Mouse (Mus musculus) telencephalon, adult 2 months (tissue): Measurements from ENCODE around the gene Arhgef17.
A peak's percentile ranks its signal among the peaks of the same experiment; 100 is the strongest.

Experiments
- DNase-seq: peaks from one replicate; pipeline ENCODE4 v3.0.0-alpha.2; 2011; ENCODE audit warnings: low read depth, low spot score

Gene Arhgef17

DNA sequence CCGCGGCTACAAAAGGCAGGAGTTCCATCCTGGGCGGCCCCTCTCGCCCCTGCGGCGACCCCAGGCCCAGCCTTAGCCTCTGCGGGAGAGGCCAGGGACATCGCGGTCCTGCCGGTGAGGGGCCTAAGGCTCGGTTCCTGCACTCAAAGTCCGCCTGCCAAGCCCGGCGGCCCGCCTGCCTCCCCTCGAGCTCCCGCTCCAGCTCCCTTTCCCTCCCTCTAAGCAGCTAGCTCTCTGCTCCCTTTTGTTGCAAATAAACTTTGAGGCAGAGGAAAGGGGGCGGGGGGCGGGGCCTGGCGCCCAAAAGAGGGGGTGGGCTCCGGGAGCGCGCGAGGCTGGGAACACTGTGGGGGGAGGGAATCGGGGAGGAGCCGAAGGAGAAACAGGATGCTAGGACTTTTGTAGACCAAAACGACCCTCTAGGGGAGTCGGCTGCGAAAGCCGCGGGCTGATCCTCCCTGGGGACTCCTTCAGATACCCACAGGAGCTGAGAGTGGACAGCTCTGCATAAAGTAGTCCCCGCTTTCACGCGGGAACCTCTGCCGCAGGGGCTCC, at the start of gene Arhgef17:
Gene Arhgef17 (minus strand): TSS at position 182 of the 555 bp plus-strand sequence.
- DNase-seq: no peak

DNA sequence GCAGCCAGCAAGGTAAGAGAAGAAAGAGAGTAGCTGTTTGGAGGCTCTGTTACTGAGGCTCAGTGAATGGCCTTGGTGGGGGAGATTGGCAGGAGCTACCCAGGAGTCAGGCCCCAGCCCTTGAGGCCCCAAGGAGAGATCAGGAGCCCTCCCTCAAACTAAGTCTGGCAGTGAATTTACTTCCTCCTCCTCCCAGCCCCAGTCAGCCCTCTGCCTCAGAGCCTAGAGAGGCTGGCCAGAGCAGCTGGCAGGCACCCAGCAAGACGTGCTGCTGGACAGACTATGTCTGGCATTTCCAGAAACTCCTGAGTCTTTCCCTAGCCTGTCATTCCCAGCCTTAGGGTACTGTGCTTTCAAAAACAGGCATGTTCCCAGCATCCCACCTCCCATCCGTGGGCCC, 47.3 kb upstream of the Arhgef17 start:
- DNase-seq: no peak

DNA sequence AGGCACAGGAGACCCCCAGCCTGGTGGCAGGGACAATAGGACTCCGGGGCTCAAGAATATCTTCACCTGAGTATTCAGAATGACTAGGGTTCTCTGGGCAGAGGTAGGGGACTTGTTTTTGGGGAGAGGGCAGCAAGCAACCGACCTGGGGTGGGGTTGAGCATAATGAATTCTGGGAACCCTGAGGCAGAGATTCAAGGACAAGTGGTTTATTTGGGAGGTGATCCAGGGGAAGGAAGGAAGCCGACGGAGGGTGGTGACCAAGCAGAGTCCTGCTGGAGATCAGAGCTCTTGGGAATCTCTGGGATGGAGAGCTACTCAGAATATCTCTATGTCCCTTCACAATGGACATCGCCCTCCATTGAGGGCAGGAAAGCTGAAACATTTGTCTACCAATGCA, 46.3 kb upstream of the Arhgef17 start:
- no peak for DNase-seq

DNA sequence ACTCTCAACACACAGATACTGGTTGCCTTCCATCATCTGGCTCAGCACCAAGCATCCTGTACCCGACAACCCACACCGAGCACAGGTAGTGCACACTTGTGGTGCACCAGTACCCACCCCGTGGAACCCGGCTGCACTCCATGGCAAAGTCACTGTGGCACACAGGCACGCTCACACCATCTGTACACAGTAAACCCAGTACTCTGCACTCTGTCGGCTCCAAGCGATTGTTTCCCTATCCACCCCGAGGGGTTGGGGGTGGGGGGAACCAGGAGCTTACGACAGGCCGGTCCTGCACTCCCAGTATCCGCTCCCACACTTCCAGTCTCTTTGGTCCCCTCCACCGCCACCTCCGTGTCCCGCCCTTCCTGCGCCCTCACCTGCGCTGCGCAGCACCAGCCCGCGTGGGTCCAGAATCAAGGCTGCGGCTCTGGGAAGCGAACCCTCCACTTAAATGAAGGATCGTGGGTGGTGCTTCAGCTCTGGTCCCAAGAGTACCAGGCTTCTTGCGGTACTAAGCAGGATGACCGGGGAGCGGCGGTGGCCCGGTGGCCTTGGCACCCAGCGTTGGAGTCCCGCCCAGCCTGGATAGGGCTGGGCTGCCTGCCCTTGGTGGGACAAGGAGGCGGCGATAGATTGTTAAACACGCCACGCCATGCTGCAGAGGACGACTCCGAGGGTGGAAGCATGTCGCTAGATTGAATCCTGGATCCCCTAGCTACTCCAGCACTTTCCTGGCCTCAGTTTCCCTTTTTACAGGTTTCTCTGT, 42.4 kb upstream of the Arhgef17 start, which contains the start of gene P2ry6:
Gene P2ry6 (minus strand): TSS at position 515 of the 769 bp plus-strand sequence.
- no peak for DNase-seq

- DNase-seq: peak; percentile 46
Observed at GRCm38 (mm10) chr7:100972875-100973274, 41.0 kb upstream of the Arhgef17 start.

GRCm38 (mm10) chr7:100968874-100969659, 37.2 kb upstream of the Arhgef17 start:
- no peak for DNase-seq

DNA sequence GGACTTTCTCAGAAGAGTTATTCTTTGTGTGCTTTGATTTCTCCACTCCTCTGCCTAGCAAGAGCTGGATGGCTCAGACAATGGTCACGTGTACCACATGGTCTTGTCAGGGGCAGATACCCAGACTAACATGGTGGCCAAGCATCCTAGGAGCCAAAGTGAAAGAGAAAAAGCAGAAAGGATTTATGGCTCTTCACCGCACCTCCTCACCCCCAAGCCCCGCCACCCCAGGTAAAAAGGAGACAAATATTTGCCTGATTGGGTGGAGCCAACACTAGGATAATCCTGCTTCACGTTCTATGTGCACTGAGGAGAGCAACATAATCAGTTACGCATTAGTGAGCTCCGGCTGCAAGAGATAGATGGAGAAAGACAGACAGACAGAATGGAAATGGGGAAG, 36.5 kb upstream of the Arhgef17 start:
- no peak for DNase-seq

- no peak for DNase-seq
Observed at GRCm38 (mm10) chr7:100967850-100968249, 35.9 kb upstream of the Arhgef17 start.

DNA sequence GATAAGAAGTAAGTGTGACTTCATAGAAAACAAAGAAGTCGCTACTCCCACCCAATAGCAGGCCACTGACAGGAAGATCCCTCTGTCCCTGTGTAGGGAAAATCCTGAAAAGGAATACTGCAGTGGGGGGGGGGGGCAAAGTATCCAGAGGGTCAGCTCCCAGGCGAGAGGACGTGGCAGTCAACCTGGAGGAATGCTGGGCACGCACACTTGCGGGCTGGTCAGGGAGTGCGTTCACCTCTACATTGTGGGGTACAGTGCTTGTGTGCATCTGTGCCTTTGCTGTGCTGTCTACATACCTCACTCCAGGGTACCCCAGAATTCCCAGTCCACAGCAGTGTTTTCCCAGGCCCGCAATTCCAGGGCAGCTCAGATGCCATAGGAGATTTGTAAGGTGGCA, 34.1 kb upstream of the Arhgef17 start:
- DNase-seq: no peak

- DNase-seq: no peak
Observed at GRCm38 (mm10) chr7:100965079-100965478, 33.2 kb upstream of the Arhgef17 start.

GRCm38 (mm10) chr7:100964242-100964641, 32.3 kb upstream of the Arhgef17 start:
- DNase-seq: no peak

- no peak for DNase-seq
Observed at GRCm38 (mm10) chr7:100963381-100963780, 31.5 kb upstream of the Arhgef17 start.

- no peak for DNase-seq
Observed at GRCm38 (mm10) chr7:100961146-100961545, 29.2 kb upstream of the Arhgef17 start.

DNA sequence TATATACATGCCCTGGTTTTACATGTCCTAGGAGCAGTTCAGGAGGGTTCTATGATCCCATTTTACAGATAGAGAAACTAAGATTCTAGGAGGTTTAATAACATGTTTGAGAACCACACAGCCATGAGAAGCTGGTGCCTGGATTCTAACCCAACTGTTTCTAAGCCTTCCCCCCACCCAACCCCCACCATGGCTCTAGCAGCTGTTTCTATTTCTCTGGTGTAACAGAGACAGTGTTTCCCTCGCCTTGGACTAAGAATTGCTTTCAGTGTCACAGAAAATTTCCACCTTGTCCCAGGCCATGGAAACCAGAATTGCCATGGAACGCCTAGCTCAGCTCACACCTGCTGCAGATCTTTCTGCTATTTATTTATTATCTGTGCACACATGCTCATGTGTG, 28.6 kb upstream of the Arhgef17 start:
- DNase-seq: no peak

GRCm38 (mm10) chr7:100958426-100958825, 26.5 kb upstream of the Arhgef17 start:
- DNase-seq: no peak

DNA sequence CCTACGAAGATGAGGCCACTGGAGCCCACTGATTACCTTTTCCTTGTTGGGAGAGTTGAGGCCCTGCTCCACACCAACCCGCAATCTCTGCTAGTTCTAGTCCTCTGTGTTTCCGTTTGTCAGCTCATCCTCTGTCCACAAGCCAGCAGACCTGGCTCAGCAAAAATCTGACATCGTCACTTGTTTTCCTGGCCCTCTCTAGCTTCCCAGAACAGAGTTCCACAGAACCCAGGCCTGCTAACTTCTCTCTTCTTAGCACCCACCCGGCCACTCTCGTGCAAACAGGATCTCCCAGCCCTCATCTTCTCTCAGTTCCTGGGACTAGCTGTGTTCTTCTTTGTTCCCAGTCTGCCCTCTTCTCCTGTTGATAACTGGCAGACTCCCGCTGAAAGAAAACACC, 20.8 kb upstream of the Arhgef17 start:
- DNase-seq: no peak

DNA sequence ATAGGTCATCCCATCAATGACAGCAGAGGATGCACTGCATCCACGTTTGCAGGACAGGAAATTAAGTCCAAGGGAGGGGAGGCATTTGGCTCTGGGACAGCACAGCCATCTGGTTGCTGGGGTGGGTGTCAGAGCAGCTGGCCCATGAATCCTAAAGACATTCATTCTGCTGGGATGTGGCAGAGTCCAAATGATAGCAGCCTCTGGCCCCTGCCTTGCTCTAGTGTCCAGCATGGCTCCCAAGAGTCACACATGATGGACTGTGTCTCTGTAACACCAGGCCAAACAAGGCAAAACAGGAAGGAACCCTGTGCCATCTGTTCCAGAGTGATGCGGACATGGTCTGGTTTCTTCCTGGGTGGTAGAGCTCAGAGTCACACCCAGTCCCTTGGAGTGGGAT, 20.0 kb upstream of the Arhgef17 start:
- DNase-seq: no peak

DNA sequence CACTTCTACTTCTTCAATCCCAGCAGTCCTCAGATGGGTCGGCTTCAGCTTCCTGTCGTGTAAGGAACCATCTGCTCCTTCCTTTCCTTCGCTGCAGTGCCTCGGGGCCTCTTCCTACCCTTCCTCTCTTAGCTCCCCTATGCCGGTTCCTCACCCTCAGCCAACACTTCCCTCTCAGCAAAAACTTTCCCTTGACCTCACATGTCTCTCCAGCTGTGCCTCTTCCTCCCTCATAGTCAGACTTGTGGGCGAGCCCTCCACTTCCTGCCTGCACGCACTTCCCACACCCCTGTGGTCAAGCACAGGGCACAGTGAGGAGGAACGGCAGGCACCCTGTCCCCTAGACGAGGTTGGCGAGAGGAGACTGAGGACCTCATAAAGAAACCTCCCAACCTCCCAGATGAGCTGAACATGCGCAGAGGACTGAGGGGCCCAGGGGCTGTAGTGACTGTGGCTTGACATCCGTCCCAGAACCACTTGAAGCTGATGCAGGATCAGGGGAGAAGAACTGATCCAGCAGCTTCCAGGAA, 18.6 kb upstream of the Arhgef17 start:
- peak; percentile 34 for DNase-seq

GRCm38 (mm10) chr7:100950031-100950430, 18.1 kb upstream of the Arhgef17 start:
- DNase-seq: no peak

DNA sequence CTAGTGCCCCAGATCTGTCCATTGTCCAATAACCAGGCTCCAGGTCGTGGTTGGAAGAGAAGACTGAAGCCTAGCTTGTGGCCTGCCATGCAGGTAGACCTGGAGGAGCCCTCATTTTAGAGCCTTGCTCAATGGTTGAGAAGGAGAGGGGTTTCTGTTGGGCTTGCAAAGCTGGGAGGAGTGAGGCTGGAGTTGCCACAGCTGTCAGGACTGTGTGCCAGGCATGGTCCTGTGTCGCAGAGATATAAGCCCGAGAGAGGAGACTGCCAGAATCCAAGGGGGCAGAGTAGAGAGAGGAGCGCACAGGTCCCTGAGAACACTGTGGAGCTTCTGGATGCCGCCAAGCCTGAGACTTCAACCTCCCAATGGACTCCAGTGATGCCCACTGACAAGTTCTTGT, 12.8 kb upstream of the Arhgef17 start:
- no peak for DNase-seq

DNA sequence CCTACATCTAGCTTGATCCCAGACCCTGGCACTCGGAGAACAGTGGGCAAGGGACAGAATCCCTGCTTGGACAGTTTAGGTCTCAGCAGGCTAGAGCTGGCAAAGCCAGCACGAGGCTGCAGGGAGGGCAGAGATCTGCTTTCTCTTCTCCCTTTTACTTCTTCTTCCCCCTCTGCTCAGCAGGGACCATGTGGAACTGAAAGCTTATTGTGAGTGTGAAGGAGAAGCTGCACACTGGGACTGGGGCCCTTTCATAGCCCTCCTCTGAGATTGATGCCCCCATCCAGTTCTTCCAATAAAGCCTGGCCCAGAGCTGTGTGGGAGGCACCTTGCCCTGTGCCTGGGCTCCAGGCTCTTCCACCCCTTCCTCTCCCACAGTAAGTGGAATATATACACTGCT, 12.4 kb upstream of the Arhgef17 start:
- DNase-seq: no peak
